Mouse (Mus musculus) hindlimb bud, embryonic 11.5 days (tissue): ENCODE results near the gene Emc4.

Experiments used
- DNase-seq: peaks from one replicate; pipeline ENCODE4 v3.0.0-alpha.2; 2012; ENCODE audit warnings: low read depth, low spot score; ENCODE audit errors: extremely low spot score

The Emc4 gene

GRCm38 (mm10) chr2:112367726-112368673 lies at the start of gene Emc4:
Gene Emc4 (minus strand): TSS chr2:112368027.
- DNase-seq = peak; percentile 79

- no peak for DNase-seq
Observed at GRCm38 (mm10) chr2:112407030-112407429, 39.2 kb upstream of the Emc4 start.

- DNase-seq = no peak
Observed at GRCm38 (mm10) chr2:112396649-112397048, 28.8 kb upstream of the Emc4 start.

- no peak for DNase-seq
Observed at GRCm38 (mm10) chr2:112393958-112394357, 26.1 kb upstream of the Emc4 start.

- no peak for DNase-seq
Observed at GRCm38 (mm10) chr2:112392689-112393088, 24.9 kb upstream of the Emc4 start.

GRCm38 (mm10) chr2:112391346-112392000 lies 23.6 kb upstream of the Emc4 start:
- DNase-seq = no peak

- DNase-seq = no peak
Observed at GRCm38 (mm10) chr2:112390843-112391242, 23.0 kb upstream of the Emc4 start.

- no peak for DNase-seq
Observed at GRCm38 (mm10) chr2:112381219-112381618, 13.4 kb upstream of the Emc4 start.

- DNase-seq = no peak
Observed at GRCm38 (mm10) chr2:112380131-112380530, 12.3 kb upstream of the Emc4 start.

- DNase-seq = peak; percentile 56
Observed at GRCm38 (mm10) chr2:112378973-112379898, 11.4 kb upstream of the Emc4 start, which contains the start of gene Katnbl1. Gene Katnbl1 (plus strand): TSS chr2:112379211.

- DNase-seq = no peak
Observed at GRCm38 (mm10) chr2:112374610-112375009, 6.8 kb upstream of the Emc4 start.

- no peak for DNase-seq
Observed at GRCm38 (mm10) chr2:112373141-112373540, 5.3 kb upstream of the Emc4 start.

GRCm38 (mm10) chr2:112369941-112370340 lies 2.1 kb upstream of the Emc4 start:
- DNase-seq = no peak

- DNase-seq = no peak
Observed at GRCm38 (mm10) chr2:112367222-112367621, 605 bp downstream of the Emc4 start.

- DNase-seq = no peak
Observed at GRCm38 (mm10) chr2:112360781-112361169, 7.1 kb downstream of the Emc4 start.

- no peak for DNase-seq
Observed at GRCm38 (mm10) chr2:112360012-112360780, 7.6 kb downstream of the Emc4 start.

GRCm38 (mm10) chr2:112359611-112360010 lies 8.2 kb downstream of the Emc4 start:
- no peak for DNase-seq

GRCm38 (mm10) chr2:112353685-112354455 lies 14.0 kb downstream of the Emc4 start:
- no peak for DNase-seq

GRCm38 (mm10) chr2:112348246-112348645 lies 19.6 kb downstream of the Emc4 start:
- DNase-seq = no peak
